In genomic region chr4:115749336-115749735, GRCm38 (mm10) we compare ENCODE assay signal across 26 mouse cellular contexts. TPM values are rescaled to one million over a fixed set of nuclear protein-coding genes. Genes with fewer than 3 reads are reported as not detected.
"Had no signal": no experiment of that assay in that cellular context is flagged by ENCODE, and none has a peak within 500 bp of the region (broad histone marks: within the 10 kb centered on the region; RNA-seq: fewer than 3 reads in every experiment).

No protein-coding gene starts in this region.

- DNase-seq: gastrocnemius, adult 2 months; gastrocnemius, postnatal 10 days; gastrocnemius, postnatal 25 days; heart, adult 2 months; heart, postnatal 14 days; heart, postnatal 36 days; kidney, adult 11 months; kidney, postnatal 14 days; liver; liver, embryonic 13.5 days had no signal

- H3K27ac ChIP-seq: gastrocnemius, adult 2 months; heart, adult 2 months; heart, embryonic 13.5 days; heart, embryonic 15.5 days; hindbrain, embryonic 10.5 days; hindbrain, embryonic 12.5 days; hindbrain, embryonic 14.5 days; kidney, embryonic 15.5 days; kidney, postnatal 0 days; layer of hippocampus, adult 2 months; left cerebral cortex, adult 2 months; limb, embryonic 12.5 days; liver, embryonic 13.5 days had no signal

- ATAC-seq: hindbrain, embryonic 16.5 days; inflammation-experienced regulatory T-cells, adult 6 months had no signal

- H3K4me2 ChIP-seq: heart, embryonic 11.5 days; heart, embryonic 13.5 days; heart, embryonic 15.5 days; hindbrain, embryonic 12.5 days; hindbrain, embryonic 14.5 days; kidney, embryonic 15.5 days; limb, embryonic 12.5 days; liver, embryonic 11.5 days; liver, embryonic 13.5 days had no signal

- H3K27me3 ChIP-seq: heart, embryonic 13.5 days; heart, embryonic 15.5 days; hindbrain, embryonic 12.5 days; kidney, embryonic 15.5 days; limb, embryonic 12.5 days; liver, embryonic 13.5 days had no signal

- H3K4me3 ChIP-seq: gastrocnemius, adult 2 months; heart, adult 2 months; heart, embryonic 13.5 days; heart, embryonic 15.5 days; hindbrain, embryonic 10.5 days; hindbrain, embryonic 12.5 days; kidney, embryonic 15.5 days; layer of hippocampus, adult 2 months; left cerebral cortex, adult 2 months; limb, embryonic 10.5 days; limb, embryonic 12.5 days; liver, embryonic 13.5 days had no signal

- H3K4me1 ChIP-seq: heart, embryonic 13.5 days; heart, embryonic 15.5 days; hindbrain, embryonic 10.5 days; hindbrain, embryonic 12.5 days; kidney, embryonic 15.5 days; liver, embryonic 13.5 days had no signal

- H3K9me3 ChIP-seq: heart, embryonic 13.5 days; heart, embryonic 15.5 days; hindbrain, embryonic 10.5 days; hindbrain, embryonic 12.5 days; kidney, embryonic 15.5 days; limb, embryonic 10.5 days; limb, embryonic 12.5 days; liver, embryonic 13.5 days had no signal

- H3K9ac ChIP-seq: heart, embryonic 13.5 days; heart, embryonic 15.5 days; hindbrain, embryonic 12.5 days; hindbrain, embryonic 14.5 days; kidney, embryonic 15.5 days; limb, embryonic 12.5 days; liver, embryonic 13.5 days had no signal

RNA-seq across cellular contexts. Expression of gene Tex38, which starts 31.5 kb away (rescaled TPM):
- total RNA-seq: granulocyte monocyte progenitor cell, adult 5-6 weeks had no signal
- polyA plus RNA-seq: heart, embryonic 15.5 days; hindbrain, embryonic 12.5 days; liver, embryonic 13.5 days had no signal
